Mouse (Mus musculus) bone marrow macrophage, adult 2 months (primary cell): ENCODE results near the gene Usp16.

Experiments
- CTCF ChIP-seq: IDR thresholded peaks from 2 replicates; pipeline ENCODE4 v1.5.1; 2012; ENCODE audit warnings: low read depth, mild to moderate bottlenecking, low read length, moderate library complexity
- POLR2A ChIP-seq: IDR thresholded peaks from 2 replicates; pipeline ENCODE4 v1.6.1; 2012; ENCODE audit warnings: mild to moderate bottlenecking, low read depth, low read length, borderline replicate concordance

GRCm38 (mm10) chr16:87488605-87489004 is 34.1 kb downstream of the Usp16 start:
- TF ChIP-seq POLR2A, result no peak
- TF ChIP-seq CTCF, result no peak
